Mouse (Mus musculus) neural tube, embryonic 14.5 days (tissue): ENCODE results near the gene Plin5. TPM values are rescaled to one million over a fixed set of nuclear protein-coding genes. Genes with fewer than 3 reads are reported as not detected.
"Not testable (repeated sequence)": the region's sequence is repeated elsewhere in the genome, so short reads cannot be mapped to it uniquely, and the experiment has no call there.

Experiments
- ATAC-seq: fragments of 200-750 bp; cut with Nextera tagmentation; 2 replicates; pipeline ENCODE4 v1.8.0; 2017; ENCODE audit warnings: low read depth, mild to moderate bottlenecking, moderate TSS enrichment, moderate library complexity
- H3K27ac ChIP-seq: fragments of 300-500 bp; sonication (generic); 2 replicates; pipeline ENCODE4 v1.5.1; 2014; ENCODE audit warnings: low read depth, mild to moderate bottlenecking, control low read depth, low read length, moderate library complexity, mixed read lengths
- H3K27me3 ChIP-seq: fragments of 300-500 bp; sonication (generic); 2 replicates; pipeline ENCODE4 v1.6.1; 2014; ENCODE audit warnings: low read length; ENCODE audit not compliant: control insufficient read depth, insufficient read depth
- H3K36me3 ChIP-seq: fragments of 300-500 bp; sonication (generic); 2 replicates; pipeline ENCODE4 v1.6.1; 2014; ENCODE audit warnings: low read length, mixed read lengths; ENCODE audit not compliant: control insufficient read depth, insufficient read depth
- H3K4me1 ChIP-seq: fragments of 300-500 bp; sonication (generic); 2 replicates; pipeline ENCODE4 v1.6.1; 2014; ENCODE audit warnings: low read length; ENCODE audit not compliant: control insufficient read depth, insufficient read depth
- H3K4me2 ChIP-seq: fragments of 300-500 bp; sonication (generic); 2 replicates; pipeline ENCODE4 v1.6.1; 2014; ENCODE audit warnings: mild to moderate bottlenecking, low read depth, low read length, control low read depth
- H3K4me3 ChIP-seq: fragments of 300-500 bp; sonication (generic); 2 replicates; pipeline ENCODE4 v1.5.1; 2014; ENCODE audit warnings: low read depth, low read length, control low read depth, mixed read lengths
- H3K9ac ChIP-seq: fragments of 300-500 bp; sonication (generic); replicated peaks from 2 replicates; pipeline ENCODE4 v1.6.1; 2014; ENCODE audit warnings: low read depth, mild to moderate bottlenecking, control low read depth, low read length, mixed read lengths
- H3K9me3 ChIP-seq: fragments of 300-500 bp; sonication (generic); 2 replicates; pipeline ENCODE4 v1.6.1; 2016; ENCODE audit warnings: low read length; ENCODE audit not compliant: control insufficient read depth
- WGBS: fragments of 180-500 bp; shearing (Covaris S2); extraction: QIAGEN DNeasy Blood & Tissue Kit; methylation state at CpG from one replicate; pipeline ENCODE4 v1.1.7; 2014; 5-methylcytosine and 5-hydroxymethylcytosine counted together
- polyA plus RNA-seq: library from polyadenylated mRNA; unstranded; fragments of >200 nt; fragmentation: Nextera tagmentation; extraction: Ambion mirVana; gene quantifications from 2 replicates; pipeline ENCODE4 v1.2.1, GENCODE M21; 2014

Plin5 gene
- polyA plus RNA-seq, 1 experiment from 2014 or later = 1.9 TPM

- not testable (repeated sequence) for ATAC-seq, H3K27ac ChIP-seq, H3K9ac ChIP-seq, H3K9me3 ChIP-seq, H3K4me1 ChIP-seq, H3K4me3 ChIP-seq, H3K27me3 ChIP-seq, H3K4me2 ChIP-seq
- H3K36me3 ChIP-seq = peaks cover 14% of the 10 kb centered on the region
- WGBS = 95% methylated on average over 4 of the region's 4 CpGs
Measured at GRCm38 (mm10) chr17:56106436-56106835, 11.0 kb downstream of the Plin5 start.

- not testable (repeated sequence) for H3K4me3 ChIP-seq, H3K27ac ChIP-seq, H3K9me3 ChIP-seq, H3K4me1 ChIP-seq, ATAC-seq, H3K27me3 ChIP-seq, H3K4me2 ChIP-seq, H3K9ac ChIP-seq
- WGBS = 88% methylated on average over 2 of the region's 5 CpGs
- H3K36me3 ChIP-seq = peaks cover 23% of the 10 kb centered on the region
Measured at GRCm38 (mm10) chr17:56104821-56105220, 12.6 kb downstream of the Plin5 start.

- no peak overlapping the region for H3K27ac ChIP-seq
- no peak for ATAC-seq
- WGBS = 98% methylated on average over 8 of the region's 8 CpGs
- H3K4me1 ChIP-seq = no peaks in the 10 kb centered on the region
- no peak overlapping the region for H3K4me2 ChIP-seq
- H3K27me3 ChIP-seq = no peaks in the 10 kb centered on the region
- H3K36me3 ChIP-seq = peaks cover 23% of the 10 kb centered on the region
- H3K9ac ChIP-seq = no peak overlapping the region
- H3K9me3 ChIP-seq = no peaks in the 10 kb centered on the region
- H3K4me3 ChIP-seq = no peak overlapping the region
Measured at GRCm38 (mm10) chr17:56103465-56104285, 13.7 kb downstream of the Plin5 start.

DNA sequence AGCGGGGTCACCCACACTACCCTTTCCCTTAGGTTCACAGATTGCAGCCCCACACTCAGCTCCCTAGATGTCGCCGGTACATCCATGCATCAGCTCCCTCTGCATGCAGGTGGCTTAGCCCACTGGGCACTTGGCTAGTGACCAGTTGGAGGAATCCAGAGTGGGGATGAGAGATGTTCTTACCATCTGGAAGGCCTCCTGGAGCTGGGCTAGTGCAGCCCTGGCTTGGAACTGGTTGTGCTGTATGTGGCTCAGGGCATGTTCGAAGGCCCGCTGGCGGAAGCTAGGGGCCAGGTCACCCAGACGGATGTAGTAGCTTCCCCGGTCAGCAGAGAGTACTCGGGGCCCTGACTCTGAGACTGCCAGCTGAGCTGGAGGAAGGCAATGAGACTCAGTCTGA is 14.5 kb downstream of the Plin5 start:
- 93% methylated on average over 9 of the region's 9 CpGs for WGBS
- no peak for ATAC-seq
- H3K4me1 ChIP-seq = no peaks in the 10 kb centered on the region
- no peak overlapping the region for H3K9ac ChIP-seq
- H3K9me3 ChIP-seq = no peaks in the 10 kb centered on the region
- H3K4me2 ChIP-seq = no peak overlapping the region
- no peak overlapping the region for H3K27ac ChIP-seq
- no peak overlapping the region for H3K4me3 ChIP-seq
- H3K27me3 ChIP-seq = no peaks in the 10 kb centered on the region
- peaks cover 31% of the 10 kb centered on the region for H3K36me3 ChIP-seq

DNA sequence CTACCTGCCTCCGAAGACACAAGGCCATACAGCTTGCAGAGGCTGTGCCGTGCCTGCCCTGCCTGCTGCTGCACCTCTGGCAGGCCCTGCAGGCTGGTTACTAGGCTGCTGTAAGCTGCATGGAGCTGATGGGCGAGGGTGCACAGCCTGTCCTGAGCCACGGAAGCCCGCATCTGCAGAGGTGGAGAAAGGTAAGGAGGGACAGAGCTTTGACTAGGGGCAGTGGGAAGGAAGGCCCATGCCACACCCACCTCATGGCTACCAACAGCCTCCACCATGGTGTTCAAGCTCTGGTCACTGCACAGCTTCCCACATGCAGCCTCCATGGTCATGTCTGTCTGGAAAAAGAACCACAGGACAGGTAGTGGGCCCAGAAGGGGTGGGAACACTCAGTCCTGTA is 15.2 kb downstream of the Plin5 start:
- WGBS = 93% methylated on average over 5 of the region's 5 CpGs
- Histone ChIP-seq H3K27me3 (no peaks in the 10 kb centered on the region), H3K36me3 (peaks cover 37% of the 10 kb centered on the region), H3K4me3 (no peak overlapping the region), H3K4me2 (no peak overlapping the region), H3K4me1 (no peaks in the 10 kb centered on the region), H3K9ac (no peak overlapping the region), H3K9me3 (no peaks in the 10 kb centered on the region), H3K27ac (no peak overlapping the region)
- ATAC-seq = no peak

- Histone ChIP-seq H3K36me3 (peaks cover 51% of the 10 kb centered on the region), H3K27me3 (no peaks in the 10 kb centered on the region), H3K27ac (no peak overlapping the region), H3K4me3 (no peak overlapping the region), H3K9ac (no peak overlapping the region), H3K4me1 (no peaks in the 10 kb centered on the region), H3K9me3 (no peaks in the 10 kb centered on the region), H3K4me2 (no peak overlapping the region)
- WGBS = 93% methylated on average over 3 of the region's 3 CpGs
- no peak for ATAC-seq
Measured at GRCm38 (mm10) chr17:56100811-56101210, 16.6 kb downstream of the Plin5 start.

- no peaks in the 10 kb centered on the region for H3K4me1 ChIP-seq
- H3K36me3 ChIP-seq = peaks cover 53% of the 10 kb centered on the region
- H3K9ac ChIP-seq = no peak overlapping the region
- WGBS = 93% methylated on average over 15 of the region's 15 CpGs
- no peak overlapping the region for H3K4me3 ChIP-seq
- no peaks in the 10 kb centered on the region for H3K27me3 ChIP-seq
- H3K9me3 ChIP-seq = no peaks in the 10 kb centered on the region
- ATAC-seq = no peak
- no peak overlapping the region for H3K27ac ChIP-seq
- no peak overlapping the region for H3K4me2 ChIP-seq
Measured at GRCm38 (mm10) chr17:56098711-56099572, 18.5 kb downstream of the Plin5 start.

GRCm38 (mm10) chr17:56098180-56098579 is 19.2 kb downstream of the Plin5 start:
- no peaks in the 10 kb centered on the region for H3K9me3 ChIP-seq
- H3K4me2 ChIP-seq = no peak overlapping the region
- H3K4me3 ChIP-seq = no peak overlapping the region
- no peak overlapping the region for H3K9ac ChIP-seq
- H3K4me1 ChIP-seq = no peaks in the 10 kb centered on the region
- peaks cover 52% of the 10 kb centered on the region for H3K36me3 ChIP-seq
- ATAC-seq = no peak
- H3K27ac ChIP-seq = no peak overlapping the region
- 93% methylated on average over 8 of the region's 8 CpGs for WGBS
- no peaks in the 10 kb centered on the region for H3K27me3 ChIP-seq

GRCm38 (mm10) chr17:56096883-56097282 is 20.5 kb downstream of the Plin5 start:
- no peaks in the 10 kb centered on the region for H3K27me3 ChIP-seq
- peaks cover 41% of the 10 kb centered on the region for H3K36me3 ChIP-seq
- no peak overlapping the region for H3K4me3 ChIP-seq
- WGBS = 92% methylated on average over 12 of the region's 12 CpGs
- no peak for ATAC-seq
- no peak overlapping the region for H3K9ac ChIP-seq
- no peaks in the 10 kb centered on the region for H3K9me3 ChIP-seq
- H3K27ac ChIP-seq = no peak overlapping the region
- H3K4me2 ChIP-seq = no peak overlapping the region
- no peaks in the 10 kb centered on the region for H3K4me1 ChIP-seq
